Mouse (Mus musculus): ENCODE results near the gene Wfdc10. TPM values are rescaled to one million over a fixed set of nuclear protein-coding genes. Genes with fewer than 3 reads are reported as not detected.

Gene Wfdc10
- polyA plus RNA-seq, 1 experiment from 2014 or later, result not detected

DNA sequence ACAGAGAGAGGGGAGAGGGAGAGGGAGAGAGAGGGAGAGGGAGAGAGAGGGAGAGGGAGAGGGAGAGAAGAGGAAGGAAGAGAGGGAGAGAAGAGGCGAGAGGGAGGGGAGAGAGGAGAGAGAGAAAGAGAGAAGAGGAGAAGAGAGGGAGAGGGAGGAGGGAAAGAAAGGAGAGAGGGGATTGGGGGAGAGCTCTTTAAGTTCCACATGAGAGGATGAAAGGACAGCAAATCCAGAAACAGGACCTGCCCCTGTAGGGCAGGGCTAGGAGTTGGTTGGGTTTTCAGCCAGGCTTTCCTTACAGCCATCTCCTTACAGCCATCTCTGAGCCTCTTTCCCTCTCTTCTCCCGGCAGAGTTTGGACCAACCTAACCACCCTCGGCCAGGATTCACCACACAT is 29.0 kb downstream of the Wfdc10 start, which contains the start of gene Wfdc13:
TSS of gene Wfdc13 (plus strand) at position 301 of the 400 bp plus-strand sequence.
- WGBS, result 60% methylated on average over 3 of the region's 3 CpGs
- H3K9ac ChIP-seq (replicated peaks; ENCODE audit: low read length), result no peak within 1 kb of the TSS
- no peaks in the 10 kb centered on the region for H3K9me3 ChIP-seq (ENCODE audit: low read length)
- no peaks in the 10 kb centered on the region for H3K36me3 ChIP-seq (ENCODE audit: insufficient read depth, low read length)
- H3K4me3 ChIP-seq (ENCODE audit: low read length), result no peak within 1 kb of the TSS
- H3K4me2 ChIP-seq (replicated peaks; ENCODE audit: low read depth, low read length), result no peak within 1 kb of the TSS
- no peaks in the 10 kb centered on the region for H3K27me3 ChIP-seq (ENCODE audit: insufficient read depth, low read length)
- ATAC-seq (ENCODE audit: low FRiP score, low TSS enrichment), result no peak
- H3K27ac ChIP-seq (ENCODE audit: low read length), result no peak within 1 kb of the TSS
- no peaks in the 10 kb centered on the region; the same call in 1 of the 2 replicates for H3K4me1 ChIP-seq (ENCODE audit: insufficient read depth, low read length)

DNA sequence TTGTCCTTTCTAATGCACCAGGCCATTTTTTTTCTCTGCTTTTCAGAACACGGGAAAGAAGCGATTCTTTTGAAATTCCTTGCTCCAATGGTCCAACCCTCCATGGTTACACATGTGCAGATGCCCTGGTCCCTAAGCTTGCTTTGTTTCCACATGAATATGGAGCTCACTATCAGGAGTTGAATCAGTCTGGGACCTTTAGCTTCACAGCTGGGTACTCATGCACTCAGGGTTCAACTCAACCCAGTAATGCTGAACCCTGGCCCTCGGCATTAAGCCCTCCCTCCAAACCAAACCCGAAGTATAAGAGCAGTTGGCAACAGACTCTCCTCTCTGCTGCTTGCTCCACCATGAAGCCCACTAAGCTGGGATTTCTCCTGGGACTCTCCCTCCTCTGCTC is 42.4 kb downstream of the Wfdc10 start, which contains the start of gene Spint4:
TSS of gene Spint4 (plus strand) at position 301 of the 400 bp plus-strand sequence.
- no peak within 1 kb of the TSS for H3K27ac ChIP-seq (ENCODE audit: low read length)

GRCm38 (mm10) chr2:164700959-164701358 is 45.1 kb downstream of the Wfdc10 start:
- 64% methylated on average over 5 of the region's 5 CpGs for WGBS
- H3K9me3 ChIP-seq (ENCODE audit: low read length), result no peaks in the 10 kb centered on the region
- no peak for ATAC-seq (ENCODE audit: low FRiP score, low TSS enrichment)

More for the DNA sequence above, 42.4 kb downstream of the Wfdc10 start, which contains the start of gene Spint4:
- no peaks in the 10 kb centered on the region for H3K36me3 ChIP-seq (ENCODE audit: insufficient read depth, low read length)
- H3K4me2 ChIP-seq (replicated peaks; ENCODE audit: low read depth, low read length), result no peak within 1 kb of the TSS
- H3K4me3 ChIP-seq (ENCODE audit: low read length), result no peak within 1 kb of the TSS
- 66% methylated on average over 4 of the region's 4 CpGs for WGBS
- no peaks in the 10 kb centered on the region for H3K4me1 ChIP-seq (ENCODE audit: insufficient read depth, low read length)
- no peak within 1 kb of the TSS for H3K9ac ChIP-seq (replicated peaks; ENCODE audit: low read length)
- no peak for ATAC-seq (ENCODE audit: low FRiP score, low TSS enrichment)
- no peaks in the 10 kb centered on the region for H3K9me3 ChIP-seq (ENCODE audit: low read length)
- H3K27me3 ChIP-seq (ENCODE audit: insufficient read depth, low read length), result no peaks in the 10 kb centered on the region

DNA sequence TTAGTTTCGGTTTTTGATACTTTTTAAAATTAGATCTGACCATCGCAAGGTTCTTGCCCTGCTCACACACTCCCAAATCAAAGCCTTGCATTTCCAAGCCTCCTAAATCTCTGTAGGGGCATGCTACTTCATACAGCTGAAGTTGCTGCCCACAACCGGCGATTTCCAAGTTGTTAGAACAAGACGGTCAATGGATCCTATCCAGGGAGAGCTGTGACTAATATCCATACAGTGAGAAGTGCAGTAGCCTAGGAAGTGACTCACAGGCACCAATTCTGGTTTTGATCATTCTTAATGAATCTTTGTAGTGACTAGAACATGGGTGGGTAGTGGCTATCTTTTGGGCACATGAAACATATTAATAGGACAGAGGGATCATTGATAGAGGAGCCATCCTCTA is 45.9 kb downstream of the Wfdc10 start:
- H3K36me3 ChIP-seq (ENCODE audit: insufficient read depth, low read length), result no peaks in the 10 kb centered on the region
- no peaks in the 10 kb centered on the region for H3K9me3 ChIP-seq (ENCODE audit: low read length)
- no peak for ATAC-seq (ENCODE audit: low FRiP score, low TSS enrichment)
- H3K9ac ChIP-seq (replicated peaks; ENCODE audit: low read length), result no peak overlapping the region
- 86% methylated on average over 5 of the region's 5 CpGs for WGBS
- no peaks in the 10 kb centered on the region for H3K27me3 ChIP-seq (ENCODE audit: insufficient read depth, low read length)
- H3K27ac ChIP-seq (ENCODE audit: low read length), result no peak overlapping the region
- H3K4me3 ChIP-seq (ENCODE audit: low read length), result no peak overlapping the region
- no peaks in the 10 kb centered on the region for H3K4me1 ChIP-seq (ENCODE audit: insufficient read depth, low read length)
- no peak overlapping the region for H3K4me2 ChIP-seq (replicated peaks; ENCODE audit: low read depth, low read length)

More at GRCm38 (mm10) chr2:164700959-164701358, 45.1 kb downstream of the Wfdc10 start:
- no peaks in the 10 kb centered on the region for H3K27me3 ChIP-seq (ENCODE audit: insufficient read depth, low read length)
- no peak overlapping the region for H3K27ac ChIP-seq (ENCODE audit: low read length)
- no peak overlapping the region for H3K4me2 ChIP-seq (replicated peaks; ENCODE audit: low read depth, low read length)
- no peak overlapping the region for H3K9ac ChIP-seq (replicated peaks; ENCODE audit: low read length)
- no peak overlapping the region for H3K4me3 ChIP-seq (ENCODE audit: low read length)
- no peaks in the 10 kb centered on the region for H3K4me1 ChIP-seq (ENCODE audit: insufficient read depth, low read length)
- no peaks in the 10 kb centered on the region for H3K36me3 ChIP-seq (ENCODE audit: insufficient read depth, low read length)

- Histone ChIP-seq H3K27ac (ENCODE audit: low read length) (no peak overlapping the region), H3K36me3 (ENCODE audit: insufficient read depth, low read length) (no peaks in the 10 kb centered on the region), H3K4me2 (replicated peaks; ENCODE audit: low read depth, low read length) (no peak overlapping the region), H3K4me3 (ENCODE audit: low read length) (no peak overlapping the region), H3K9ac (replicated peaks; ENCODE audit: low read length) (no peak overlapping the region), H3K27me3 (ENCODE audit: insufficient read depth, low read length) (no peaks in the 10 kb centered on the region), H3K4me1 (ENCODE audit: insufficient read depth, low read length) (no peaks in the 10 kb centered on the region), H3K9me3 (ENCODE audit: low read length) (no peaks in the 10 kb centered on the region)
- WGBS, result 84% methylated on average over 5 of the region's 5 CpGs
- no peak for ATAC-seq (ENCODE audit: low FRiP score, low TSS enrichment)
These were observed 48.4 kb downstream of the Wfdc10 start for GRCm38 (mm10) chr2:164704235-164704634.

DNA sequence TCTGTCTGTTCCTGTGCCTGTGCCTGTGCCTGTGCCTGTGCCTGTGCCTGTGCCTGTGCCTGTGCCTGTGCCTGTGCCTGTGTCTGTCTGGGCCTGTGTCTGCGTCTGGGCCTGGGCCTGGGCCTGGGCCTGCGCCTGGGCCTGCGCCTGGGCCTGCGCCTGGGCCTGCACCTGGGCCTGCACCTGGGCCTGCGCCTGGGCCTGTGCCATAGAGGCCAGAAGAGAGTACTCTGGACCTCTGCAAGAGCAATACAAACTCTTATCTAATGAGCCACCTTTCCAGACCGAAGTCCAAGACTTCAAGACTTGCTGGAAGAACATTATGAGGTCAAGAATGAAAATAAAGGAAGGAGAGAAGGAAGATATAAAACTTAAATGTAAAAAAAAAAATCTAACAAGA is 49.5 kb downstream of the Wfdc10 start:
- Histone ChIP-seq H3K36me3 (ENCODE audit: insufficient read depth, low read length) (no peaks in the 10 kb centered on the region), H3K27ac (ENCODE audit: low read length) (no peak overlapping the region), H3K9me3 (ENCODE audit: low read length) (no peaks in the 10 kb centered on the region), H3K9ac (replicated peaks; ENCODE audit: low read length) (no peak overlapping the region), H3K4me1 (ENCODE audit: insufficient read depth, low read length) (no peaks in the 10 kb centered on the region), H3K27me3 (ENCODE audit: insufficient read depth, low read length) (no peaks in the 10 kb centered on the region), H3K4me3 (ENCODE audit: low read length) (no peak overlapping the region), H3K4me2 (replicated peaks; ENCODE audit: low read depth, low read length) (no peak overlapping the region)
- WGBS, result 98% methylated on average over 6 of the region's 6 CpGs
- ATAC-seq (ENCODE audit: low FRiP score, low TSS enrichment), result no peak

GRCm38 (mm10) chr2:164705991-164706390 is 50.1 kb downstream of the Wfdc10 start:
- Histone ChIP-seq H3K4me2 (replicated peaks; ENCODE audit: low read depth, low read length) (no peak overlapping the region), H3K4me3 (ENCODE audit: low read length) (no peak overlapping the region), H3K27ac (ENCODE audit: low read length) (no peak overlapping the region), H3K36me3 (ENCODE audit: insufficient read depth, low read length) (no peaks in the 10 kb centered on the region), H3K4me1 (ENCODE audit: insufficient read depth, low read length) (no peaks in the 10 kb centered on the region), H3K9ac (replicated peaks; ENCODE audit: low read length) (no peak overlapping the region), H3K9me3 (ENCODE audit: low read length) (no peaks in the 10 kb centered on the region), H3K27me3 (ENCODE audit: insufficient read depth, low read length) (no peaks in the 10 kb centered on the region)
- WGBS, result 83% methylated on average over 14 of the region's 14 CpGs
- ATAC-seq (ENCODE audit: low FRiP score, low TSS enrichment), result no peak

Other genes with a start within 250 kb of the Wfdc10 start
- gene Sdc4, start 212.2 kb upstream of the Wfdc10 start, polyA plus RNA-seq (2015; fragmentation: Nextera tagmentation; extraction: Ambion mirVana), result 204 and 209 TPM in 2 replicates
- gene Sys1, start 199.1 kb upstream of the Wfdc10 start, polyA plus RNA-seq (2015; fragmentation: Nextera tagmentation; extraction: Ambion mirVana), result 65.9 and 67.0 TPM in 2 replicates
- 8.1 and 14.0 TPM in 2 replicates for gene Gm20458, start 195.1 kb upstream of the Wfdc10 start, polyA plus RNA-seq (2015; fragmentation: Nextera tagmentation; extraction: Ambion mirVana)
- gene Trp53tg5, start 182.3 kb upstream of the Wfdc10 start, polyA plus RNA-seq (2015; fragmentation: Nextera tagmentation; extraction: Ambion mirVana), result not detected in 2 replicates
- gene Dbndd2, start 169.9 kb upstream of the Wfdc10 start, polyA plus RNA-seq (2015; fragmentation: Nextera tagmentation; extraction: Ambion mirVana), result 12.6 and 18.2 TPM in 2 replicates
- 70.7 and 75.8 TPM in 2 replicates for gene Pigt, start 158.5 kb upstream of the Wfdc10 start, polyA plus RNA-seq (2015; fragmentation: Nextera tagmentation; extraction: Ambion mirVana)
- 399 and 441 TPM in 2 replicates for gene Wfdc2, start 93.6 kb upstream of the Wfdc10 start, polyA plus RNA-seq (2015; fragmentation: Nextera tagmentation; extraction: Ambion mirVana)
- not detected in 2 replicates for gene Spint3, start 82.6 kb upstream of the Wfdc10 start, polyA plus RNA-seq (2015; fragmentation: Nextera tagmentation; extraction: Ambion mirVana)
- gene Wfdc6a, start 70.6 kb upstream of the Wfdc10 start, polyA plus RNA-seq (2015; fragmentation: Nextera tagmentation; extraction: Ambion mirVana), result not detected in 2 replicates
- not detected in 2 replicates for gene Eppin, start 62.5 kb upstream of the Wfdc10 start, polyA plus RNA-seq (2015; fragmentation: Nextera tagmentation; extraction: Ambion mirVana)
- not detected in 2 replicates for gene Wfdc6b, start 42.5 kb upstream of the Wfdc10 start, polyA plus RNA-seq (2015; fragmentation: Nextera tagmentation; extraction: Ambion mirVana)
- gene Wfdc8, start 42.4 kb upstream of the Wfdc10 start, polyA plus RNA-seq (2015; fragmentation: Nextera tagmentation; extraction: Ambion mirVana), result not detected in 2 replicates
- not detected in 2 replicates for gene Wfdc16, start 17.2 kb upstream of the Wfdc10 start, polyA plus RNA-seq (2015; fragmentation: Nextera tagmentation; extraction: Ambion mirVana)
- not detected in 2 replicates for gene Wfdc9, start 537 bp downstream of the Wfdc10 start, polyA plus RNA-seq (2015; fragmentation: Nextera tagmentation; extraction: Ambion mirVana)
- not detected in 2 replicates for gene Wfdc11, start 18.0 kb downstream of the Wfdc10 start, polyA plus RNA-seq (2015; fragmentation: Nextera tagmentation; extraction: Ambion mirVana)
- 0.97 and 1.3 TPM in 2 replicates for gene Wfdc13, start 29.1 kb downstream of the Wfdc10 start, polyA plus RNA-seq (2015; fragmentation: Nextera tagmentation; extraction: Ambion mirVana)
- 0.49 and 1.2 TPM in 2 replicates for gene Spint4, start 42.5 kb downstream of the Wfdc10 start, polyA plus RNA-seq (2015; fragmentation: Nextera tagmentation; extraction: Ambion mirVana)
- gene Spint5, start 59.3 kb downstream of the Wfdc10 start, polyA plus RNA-seq (2015; fragmentation: Nextera tagmentation; extraction: Ambion mirVana), result not detected in 2 replicates
- gene Wfdc3, start 89.9 kb downstream of the Wfdc10 start, polyA plus RNA-seq (2015; fragmentation: Nextera tagmentation; extraction: Ambion mirVana), result 1.1 and 1.2 TPM in 2 replicates
- 73.3 and 74.2 TPM in 2 replicates for gene Dnttip1, start 89.9 kb downstream of the Wfdc10 start, polyA plus RNA-seq (2015; fragmentation: Nextera tagmentation; extraction: Ambion mirVana)
- gene Ube2c, start 113.9 kb downstream of the Wfdc10 start, polyA plus RNA-seq (2015; fragmentation: Nextera tagmentation; extraction: Ambion mirVana), result 449 and 509 TPM in 2 replicates
- gene Tnnc2, start 123.9 kb downstream of the Wfdc10 start, polyA plus RNA-seq (2015; fragmentation: Nextera tagmentation; extraction: Ambion mirVana), result 21.0 and 22.3 TPM in 2 replicates
- gene Snx21, start 129.8 kb downstream of the Wfdc10 start, polyA plus RNA-seq (2015; fragmentation: Nextera tagmentation; extraction: Ambion mirVana), result 22.7 and 25.2 TPM in 2 replicates
- gene Acot8, start 148.8 kb downstream of the Wfdc10 start, polyA plus RNA-seq (2015; fragmentation: Nextera tagmentation; extraction: Ambion mirVana), result 27.3 and 30.8 TPM in 2 replicates
- 10.6 and 11.9 TPM in 2 replicates for gene Zswim3, start 149.1 kb downstream of the Wfdc10 start, polyA plus RNA-seq (2015; fragmentation: Nextera tagmentation; extraction: Ambion mirVana)
- gene Zswim1, start 166.6 kb downstream of the Wfdc10 start, polyA plus RNA-seq (2015; fragmentation: Nextera tagmentation; extraction: Ambion mirVana), result 21.7 and 22.3 TPM in 2 replicates
- gene Spata25, start 172.5 kb downstream of the Wfdc10 start, polyA plus RNA-seq (2015; fragmentation: Nextera tagmentation; extraction: Ambion mirVana), result not detected in 2 replicates
- 206 and 211 TPM in 2 replicates for gene Ctsa, start 176.8 kb downstream of the Wfdc10 start, polyA plus RNA-seq (2015; fragmentation: Nextera tagmentation; extraction: Ambion mirVana)
- gene Neurl2, start 177.4 kb downstream of the Wfdc10 start, polyA plus RNA-seq (2015; fragmentation: Nextera tagmentation; extraction: Ambion mirVana), result 8.8 and 9.0 TPM in 2 replicates
- gene Pltp, start 201.7 kb downstream of the Wfdc10 start, polyA plus RNA-seq (2015; fragmentation: Nextera tagmentation; extraction: Ambion mirVana), result 44.8 and 47.5 TPM in 2 replicates
- gene Pcif1, start 223.3 kb downstream of the Wfdc10 start, polyA plus RNA-seq (2015; fragmentation: Nextera tagmentation; extraction: Ambion mirVana), result 74.9 and 79.7 TPM in 2 replicates

Data from kidney, embryonic 16.5 days (tissue).